8 mouse cellular contexts compared by ENCODE assay signal in the genomic region with DNA sequence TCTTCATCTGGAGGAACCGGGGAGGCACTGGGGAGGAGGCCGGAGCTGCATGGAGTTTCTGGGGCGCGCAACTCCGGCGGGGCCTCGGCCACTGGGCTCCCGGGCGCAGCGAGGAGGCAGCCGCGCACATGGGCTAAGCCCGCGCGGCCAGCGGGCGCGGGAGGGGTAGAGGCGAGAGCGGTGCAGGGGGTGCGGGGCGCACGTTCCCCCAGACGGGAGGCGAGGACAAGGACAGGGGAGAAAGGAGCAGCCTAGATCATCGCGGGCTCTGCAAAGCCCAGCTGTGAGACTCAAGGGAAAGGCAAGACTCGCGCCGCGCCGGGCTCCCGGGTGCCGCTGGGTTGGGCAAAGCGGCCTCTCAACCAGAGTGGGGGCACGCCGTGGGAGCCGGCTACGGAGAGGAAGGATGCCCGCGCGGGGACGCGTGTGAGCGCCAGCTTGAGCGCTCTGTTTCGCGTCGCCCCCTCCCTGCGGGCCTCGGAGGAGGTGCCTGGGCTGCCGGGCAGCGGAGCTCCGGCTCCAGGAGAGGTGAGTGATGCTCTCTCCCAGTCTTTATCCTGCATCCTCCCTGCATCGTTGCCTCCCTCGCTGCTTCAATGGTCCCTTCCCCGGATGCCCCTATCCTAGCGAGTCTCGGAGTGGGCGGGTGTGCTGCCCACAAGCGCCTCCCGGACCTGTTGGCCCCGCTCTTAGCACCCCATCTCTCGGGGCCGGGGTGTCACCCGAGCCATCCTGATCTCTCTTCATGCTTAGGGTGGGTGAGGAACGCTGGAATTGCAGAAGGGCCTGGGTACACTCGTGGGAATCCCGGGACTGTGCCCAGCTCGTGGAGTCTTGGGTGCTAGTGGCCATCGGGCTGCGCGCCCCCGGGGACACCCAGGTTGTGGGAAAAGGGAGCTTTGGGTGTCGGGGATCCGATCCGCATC.
DNase-seq lines count a peak whose midpoint lies in the region; ATAC-seq and TF ChIP-seq lines count a peak whose summit lies in the region.
"Had no signal": no experiment of that assay in that cellular context is flagged by ENCODE, and none has a peak within 500 bp of the region (broad histone marks: within the 10 kb centered on the region; RNA-seq: fewer than 3 reads in every experiment).

No protein-coding gene starts in this region.

- no peaks in the 10 kb centered on the region for H3K9me3 ChIP-seq in hindbrain, postnatal 0 days (ENCODE audit: low read length)
- H3K9me3 ChIP-seq in liver, embryonic 13.5 days (replicated peaks) = no peaks in the 10 kb centered on the region
- no peaks in the 10 kb centered on the region for H3K9me3 ChIP-seq in stomach, embryonic 16.5 days (replicated peaks; ENCODE audit: control insufficient read depth, low read length)

- H3K4me1 ChIP-seq in hindbrain, postnatal 0 days (ENCODE audit: insufficient read depth, low read length) = peaks cover 4% of the 10 kb centered on the region
- H3K4me1 ChIP-seq in liver, embryonic 13.5 days (replicated peaks) = no peaks in the 10 kb centered on the region
- H3K4me1 ChIP-seq in stomach, embryonic 16.5 days (ENCODE audit: control insufficient read depth, insufficient read depth, low read length) = peaks cover 2% of the 10 kb centered on the region; the same call in 1 of the 2 replicates

- WGBS in hindbrain, postnatal 0 days = under 1% methylated on average over 76 of the region's 77 CpGs
- WGBS in liver, embryonic 13.5 days (ENCODE audit: insufficient replicate concordance) = 3% methylated on average over 74 of the region's 77 CpGs
- 1% methylated on average over 77 of the region's 77 CpGs for WGBS in stomach, embryonic 16.5 days

- peak overlapping the region; percentile 60 for H3K4me3 ChIP-seq in hindbrain, postnatal 0 days (ENCODE audit: low read length)
- no peak overlapping the region for H3K4me3 ChIP-seq in liver, embryonic 13.5 days (replicated peaks)
- H3K4me3 ChIP-seq in stomach, embryonic 16.5 days (replicated peaks; ENCODE audit: low read length) = peak overlapping the region; percentile 28
- H3K4me3 ChIP-seq: myocyte had no signal

- H3K27ac ChIP-seq in hindbrain, postnatal 0 days = peak overlapping the region; percentile 65; the same call in 1 of the 2 replicates
- no peak overlapping the region for H3K27ac ChIP-seq in liver, embryonic 13.5 days
- no peak overlapping the region for H3K27ac ChIP-seq in stomach, embryonic 16.5 days (ENCODE audit: low read length)

- no peak for TF ChIP-seq CTCF in hindbrain, postnatal 0 days (IDR thresholded peaks at IDR 0.05; ENCODE audit: low read depth)

- DNase-seq in 3134 (ENCODE audit: extremely low read depth, insufficient read length, low spot score) (peak; percentile 12), ES-CJ7 (ENCODE audit: low read depth, low spot score) (peak; percentile 19)
- DNase-seq in embryo, embryonic 11 days = peak; percentile 54
- peak; percentile 70 for DNase-seq in hindbrain, postnatal 0 days (ENCODE audit: low spot score)
- no peak for DNase-seq in liver, embryonic 13.5 days
- no peak for DNase-seq in gastrocnemius, postnatal 25 days

- peak; percentile 74 for ATAC-seq in hindbrain, postnatal 0 days
- ATAC-seq in liver, embryonic 13.5 days (ENCODE audit: low read depth) = no peak
- ATAC-seq in stomach, embryonic 16.5 days (ENCODE audit: insufficient read depth, low FRiP score) = peak; percentile 37; the same call in 1 of the 2 replicates

- peak overlapping the region; percentile 62 for H3K9ac ChIP-seq in hindbrain, postnatal 0 days (replicated peaks; ENCODE audit: low read length)
- H3K9ac ChIP-seq in liver, embryonic 13.5 days = no peak overlapping the region
- H3K9ac ChIP-seq in stomach, embryonic 16.5 days (ENCODE audit: low read length) = 0 out of 2 replicates have a peak overlapping the region, but pooled peaks have one; percentile 35

- H3K27me3 ChIP-seq in hindbrain, postnatal 0 days (ENCODE audit: insufficient read depth, low read length) = no peaks in the 10 kb centered on the region
- peaks cover 43% of the 10 kb centered on the region for H3K27me3 ChIP-seq in liver, embryonic 13.5 days
- peaks cover 46% of the 10 kb centered on the region for H3K27me3 ChIP-seq in stomach, embryonic 16.5 days (ENCODE audit: control insufficient read depth, insufficient read depth, low read length)

- H3K4me2 ChIP-seq in hindbrain, postnatal 0 days (ENCODE audit: low read depth, low read length) = peak overlapping the region; percentile 73
- H3K4me2 ChIP-seq in liver, embryonic 13.5 days = peak overlapping the region; percentile 10; the same call in 1 of the 2 replicates
- peak overlapping the region; percentile 54 for H3K4me2 ChIP-seq in stomach, embryonic 16.5 days (ENCODE audit: low read depth, low read length)

- H3K36me3 ChIP-seq in hindbrain, postnatal 0 days (ENCODE audit: insufficient read depth, low read length) = no peaks in the 10 kb centered on the region
- H3K36me3 ChIP-seq in liver, embryonic 13.5 days = no peaks in the 10 kb centered on the region
- no peaks in the 10 kb centered on the region for H3K36me3 ChIP-seq in stomach, embryonic 16.5 days (ENCODE audit: control insufficient read depth, insufficient read depth, low read length)

Comparison
In these comparisons a context has a peak if more than half of its experiments do, and no peak if none do; other contexts are left out.
1. DNase-seq: peak in 3134 (single experiment), ES-CJ7 (single experiment), embryo, embryonic 11 days (single experiment) and hindbrain, postnatal 0 days (single experiment); none in liver, embryonic 13.5 days (single experiment) and gastrocnemius, postnatal 25 days (single experiment).
2. H3K4me2 ChIP-seq: peak in every context shown above with its lines; median percentile 73 in hindbrain, postnatal 0 days; 54 in stomach, embryonic 16.5 days; 10 in liver, embryonic 13.5 days.